Mouse (Mus musculus) c-Kit-positive CD71-negative TER-119-negative erythroid progenitor cells, embryonic 14.5 days (primary cell): ENCODE measurements around the gene BC055324.

ENCODE experiments used
- DNase-seq: peaks from one replicate; pipeline ENCODE4 v3.0.0-alpha.2; 2013; ENCODE audit warnings: low read depth

The BC055324 gene

DNA sequence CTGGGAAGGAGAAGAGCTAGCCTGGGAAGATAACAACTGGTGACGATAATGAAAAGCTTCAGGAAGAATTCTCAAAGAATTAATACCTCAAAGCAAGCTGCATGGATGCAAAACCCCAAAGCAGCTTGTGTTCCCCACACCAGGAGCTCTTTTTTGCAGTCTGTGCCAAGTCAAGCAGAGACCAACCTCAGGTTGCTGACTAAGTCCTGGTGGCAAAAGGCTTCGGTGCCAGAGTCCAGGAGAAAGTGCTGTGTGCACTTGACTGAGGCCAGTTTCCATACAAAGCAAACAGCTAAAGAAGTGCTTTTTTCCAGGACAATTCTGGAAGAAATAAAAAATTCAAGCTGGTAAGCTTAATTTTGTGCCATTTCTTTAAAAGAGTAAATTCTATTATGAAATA is 41.2 kb downstream of the BC055324 start:
- no peak for DNase-seq

GRCm38 (mm10) chr1:163942056-163942455 is 52.5 kb downstream of the BC055324 start:
- DNase-seq, result no peak

DNA sequence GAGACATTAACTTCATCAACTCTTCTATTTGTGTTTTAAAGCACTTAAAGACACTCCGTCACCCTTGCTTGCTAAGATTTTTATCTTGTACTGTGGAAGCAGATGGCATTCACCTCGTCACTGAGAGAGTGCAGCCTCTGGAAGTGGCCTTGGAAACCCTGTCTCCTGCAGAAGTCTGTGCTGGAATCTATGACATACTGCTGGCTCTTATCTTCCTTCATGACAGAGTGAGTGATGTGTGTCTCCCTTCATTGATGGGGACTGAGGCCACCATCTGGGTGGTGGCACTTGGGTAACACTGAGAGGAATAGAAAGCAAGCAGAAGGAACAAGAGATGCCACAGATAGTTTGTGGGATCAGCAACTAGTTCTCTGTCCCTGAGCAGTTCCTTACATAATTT is 60.0 kb downstream of the BC055324 start:
- DNase-seq, result no peak

- no peak for DNase-seq
These were observed 62.8 kb downstream of the BC055324 start for GRCm38 (mm10) chr1:163931801-163932200.

GRCm38 (mm10) chr1:163930458-163930794 is 64.2 kb downstream of the BC055324 start:
- DNase-seq, result peak; percentile 33

DNA sequence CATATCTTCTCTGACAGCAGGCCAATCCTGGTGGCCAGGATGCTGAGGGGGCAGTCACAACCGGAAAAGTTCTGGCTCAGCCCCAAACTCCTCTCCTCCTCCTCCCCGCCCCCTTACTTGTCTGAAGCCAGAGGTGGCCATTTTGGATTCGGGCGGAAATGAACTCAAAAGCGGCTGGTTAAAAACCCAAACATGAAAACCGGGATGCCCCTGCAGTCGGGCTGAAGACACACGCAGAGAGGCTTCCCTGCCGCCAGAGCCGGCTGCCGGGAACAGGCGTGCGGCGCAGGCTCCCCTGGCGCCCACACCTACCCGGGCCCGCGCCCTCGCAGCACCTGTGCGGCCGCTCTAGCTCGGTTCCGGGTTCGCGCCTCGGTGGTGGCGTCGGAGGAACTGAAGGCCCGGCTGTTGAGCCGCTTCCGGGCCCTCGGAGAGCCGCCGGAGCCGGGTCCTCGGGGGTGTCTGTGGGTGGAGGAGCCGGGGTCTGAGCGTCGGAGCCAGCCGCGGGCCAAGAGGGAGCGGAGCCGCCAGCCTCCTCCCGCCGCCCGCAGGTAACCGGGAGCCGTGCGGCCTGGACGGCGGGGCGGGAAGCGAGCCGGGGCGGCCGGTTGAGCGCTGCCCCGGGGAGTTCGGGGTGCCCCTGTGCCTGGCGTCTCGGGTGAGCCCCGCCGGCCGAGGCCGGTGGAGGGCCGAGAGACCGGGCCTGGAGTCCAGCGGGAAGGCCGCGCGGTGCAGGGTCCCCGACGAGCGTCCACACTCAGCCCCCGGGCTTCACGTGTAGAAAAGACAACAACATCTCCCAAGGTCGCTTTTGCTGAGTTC is 64.7 kb downstream of the BC055324 start:
- DNase-seq, result peak; percentile 86

- no peak for DNase-seq
These were observed 65.8 kb downstream of the BC055324 start, which contains the start of gene Scyl3 for GRCm38 (mm10) chr1:163928846-163929245. Scyl3 (plus strand) TSS chr1:163929100.

- DNase-seq, result no peak
These were observed 70.5 kb downstream of the BC055324 start for GRCm38 (mm10) chr1:163924093-163924492.

DNA sequence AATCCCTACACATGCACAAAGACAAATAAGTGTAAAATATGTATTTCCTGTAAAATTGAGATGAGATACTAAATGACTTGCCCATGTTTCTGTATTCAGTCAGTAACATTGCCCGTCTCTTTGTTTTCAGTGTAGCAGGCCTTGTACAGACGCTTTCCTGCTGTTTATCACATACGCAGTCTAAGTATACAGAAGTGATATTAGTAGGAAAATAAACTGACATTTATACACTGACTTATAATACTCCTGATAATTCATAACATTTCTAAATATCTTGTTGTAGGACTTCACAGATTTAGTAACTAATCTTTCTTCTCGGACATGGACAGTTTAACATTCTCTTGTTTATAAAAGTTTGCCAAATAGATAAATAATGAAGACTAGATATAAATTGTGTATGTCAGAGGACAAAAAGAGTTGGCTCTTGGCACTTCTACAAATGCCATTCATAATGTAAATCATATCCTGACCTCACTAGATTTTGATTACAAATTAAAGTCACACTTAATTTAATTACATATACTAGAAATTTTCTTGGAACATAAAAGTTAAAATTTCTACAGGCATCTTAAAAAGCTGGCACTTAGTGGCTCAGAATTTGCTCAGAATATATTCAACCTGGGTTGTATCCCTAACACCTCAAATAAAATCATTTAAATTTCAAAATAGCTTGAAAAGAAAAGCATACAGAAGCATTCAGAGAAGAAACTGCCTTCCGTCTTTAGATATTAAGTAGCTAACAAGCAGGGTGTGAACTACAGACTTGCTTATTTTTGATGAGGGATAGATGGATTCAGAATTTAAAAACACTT is 77.0 kb downstream of the BC055324 start:
- DNase-seq, result no peak

GRCm38 (mm10) chr1:163911981-163912380 is 82.6 kb downstream of the BC055324 start:
- no peak for DNase-seq

GRCm38 (mm10) chr1:163910785-163911184 is 83.8 kb downstream of the BC055324 start:
- no peak for DNase-seq

DNA sequence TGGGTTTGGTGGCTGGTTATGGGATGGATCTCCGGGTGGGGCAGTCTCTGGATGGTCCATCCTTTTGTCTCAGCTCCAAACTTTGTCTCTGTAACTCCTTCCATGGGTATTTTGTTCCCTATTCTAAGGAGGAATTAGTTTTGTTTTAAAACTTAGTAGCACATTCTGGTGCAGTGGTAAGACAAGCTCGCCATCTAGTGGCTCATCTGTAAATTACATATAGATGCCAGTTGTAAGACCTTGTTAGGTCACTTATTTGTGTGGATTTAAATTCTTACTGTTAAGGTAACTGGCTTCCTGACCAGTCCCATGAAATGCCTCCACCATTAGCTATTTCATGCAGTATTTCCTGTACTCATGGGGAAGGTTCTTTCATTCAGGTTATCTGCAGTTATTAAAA is 84.3 kb downstream of the BC055324 start:
- DNase-seq, result peak; percentile 43

DNA sequence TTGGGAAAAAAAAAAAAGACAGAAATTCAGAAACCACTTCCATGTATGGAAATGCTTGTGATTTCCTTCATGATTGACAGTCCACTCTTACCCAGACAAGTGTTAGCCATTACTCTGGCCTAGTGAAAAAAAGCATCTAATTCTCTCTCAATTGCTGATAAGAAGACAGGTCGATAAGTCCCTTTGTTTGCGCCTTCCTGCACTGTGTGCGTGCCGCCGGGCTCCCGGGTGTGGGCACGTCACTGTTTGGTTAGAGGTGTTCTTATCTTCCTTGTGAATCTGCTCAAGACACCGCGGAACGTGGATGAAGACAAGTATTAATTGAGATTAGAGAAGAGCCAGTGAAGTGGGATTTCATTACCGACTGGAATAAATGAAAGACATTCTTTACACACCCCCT is 86.2 kb downstream of the BC055324 start:
- no peak for DNase-seq

DNA sequence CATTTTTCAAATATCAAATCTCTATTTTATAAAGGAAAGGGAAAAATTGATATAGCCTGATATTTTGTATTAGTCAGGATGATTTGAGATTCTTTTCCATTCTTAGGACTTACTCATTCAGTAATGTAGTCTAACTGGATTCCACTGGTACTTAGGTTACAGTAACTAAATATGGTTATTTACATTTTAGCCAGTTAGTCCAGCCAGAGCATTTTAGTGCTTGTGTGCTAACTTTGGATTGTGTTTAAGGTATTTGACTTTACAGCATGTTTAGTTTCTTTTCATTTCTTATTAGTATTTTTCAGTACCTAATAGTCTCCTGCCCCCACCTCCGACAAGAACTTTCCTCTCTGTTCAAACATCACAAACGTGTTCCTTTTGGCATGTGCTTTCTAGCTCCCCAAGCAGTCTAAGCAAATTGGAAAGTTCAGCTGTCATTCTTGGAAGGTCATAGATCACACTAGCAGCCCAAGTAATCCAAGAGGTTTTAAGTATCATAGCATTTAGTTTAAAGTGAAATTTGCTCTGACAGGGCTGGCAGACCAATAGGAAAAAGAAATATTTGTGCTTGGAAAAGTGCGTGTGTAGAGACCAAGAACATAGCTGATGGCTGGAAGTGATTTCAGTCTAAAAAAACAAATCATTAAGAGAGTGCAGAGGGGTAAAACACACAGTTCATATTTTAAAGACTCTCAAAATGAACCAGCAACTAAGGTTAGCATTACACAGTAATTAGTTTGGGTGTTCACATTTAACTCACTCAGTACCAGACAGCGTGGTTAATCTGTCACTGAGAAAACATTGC is 87.4 kb downstream of the BC055324 start:
- DNase-seq, result no peak

- DNase-seq, result no peak
These were observed 91.2 kb downstream of the BC055324 start for GRCm38 (mm10) chr1:163903411-163903810.

- no peak for DNase-seq
These were observed 94.4 kb downstream of the BC055324 start for GRCm38 (mm10) chr1:163900168-163900567.

DNA sequence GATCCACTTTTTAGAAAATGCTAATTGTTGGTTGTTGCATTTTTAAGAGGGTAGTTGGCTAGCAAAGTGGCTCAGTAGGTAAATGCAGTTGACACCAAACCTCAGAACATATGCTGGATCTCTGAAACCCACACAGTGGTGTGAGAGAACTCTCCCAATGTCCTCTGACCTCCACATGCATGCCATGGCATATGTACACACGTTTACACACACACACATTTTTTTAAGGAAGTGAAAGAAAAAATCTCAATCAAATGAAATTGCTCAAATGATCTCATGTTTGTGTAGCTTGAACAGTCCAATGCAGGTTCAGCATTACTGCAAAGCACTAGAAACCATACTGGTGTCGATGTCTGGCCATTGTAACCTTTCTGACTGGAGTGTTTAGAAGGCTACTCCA is 95.0 kb downstream of the BC055324 start:
- DNase-seq, result no peak

DNA sequence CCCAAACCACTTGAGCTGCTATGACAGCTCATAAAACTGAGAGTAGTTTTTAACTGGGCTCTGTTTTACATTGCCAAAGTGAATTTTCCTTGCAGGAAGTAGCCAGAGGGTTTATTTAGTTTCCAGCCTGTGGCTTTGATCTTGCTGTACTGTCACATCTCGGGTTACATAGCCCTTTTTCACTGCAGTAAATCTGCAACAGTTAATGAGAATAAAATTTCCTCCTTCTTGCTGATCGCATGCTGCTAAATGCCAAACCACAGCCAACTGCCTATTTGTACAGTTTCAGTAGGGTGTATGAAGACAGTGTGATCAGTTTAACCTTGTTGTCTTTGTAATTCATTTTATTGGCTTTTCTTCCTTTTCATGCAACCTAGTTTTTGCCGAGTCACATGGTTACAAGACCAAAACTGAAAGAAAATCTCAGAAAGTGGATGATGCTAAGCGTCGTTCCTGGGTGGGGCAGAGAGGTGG is 96.3 kb downstream of the BC055324 start:
- no peak for DNase-seq
